Mouse (Mus musculus) neural tube, embryonic 13.5 days (tissue): ENCODE results near the gene Zfp324. TPM values are rescaled to one million over a fixed set of nuclear protein-coding genes. Genes with fewer than 3 reads are reported as not detected.

Experiments
- ATAC-seq: fragments of 200-750 bp; cut with Nextera tagmentation; 2 replicates; pipeline ENCODE4 v1.8.0; 2017; ENCODE audit warnings: low read depth, mild to moderate bottlenecking, moderate TSS enrichment, moderate library complexity
- H3K27ac ChIP-seq: fragments of 300-500 bp; sonication (generic); replicated peaks from 2 replicates; pipeline ENCODE4 v1.5.1; 2015; ENCODE audit warnings: moderate library complexity, mild to moderate bottlenecking, inconsistent platforms
- H3K27me3 ChIP-seq: fragments of 300-500 bp; sonication (generic); 2 replicates; pipeline ENCODE4 v1.6.1; 2015; ENCODE audit warnings: mild to moderate bottlenecking, inconsistent platforms
- H3K36me3 ChIP-seq: fragments of 300-500 bp; sonication (generic); 2 replicates; pipeline ENCODE4 v1.6.1; 2015; ENCODE audit warnings: mild to moderate bottlenecking, inconsistent platforms
- H3K4me1 ChIP-seq: fragments of 300-500 bp; sonication (generic); replicated peaks from 2 replicates; pipeline ENCODE4 v1.6.1; 2015; ENCODE audit warnings: inconsistent platforms
- H3K4me2 ChIP-seq: fragments of 300-500 bp; sonication (generic); 2 replicates; pipeline ENCODE4 v1.6.1; 2015; ENCODE audit warnings: inconsistent platforms, mild to moderate bottlenecking, moderate library complexity
- H3K4me3 ChIP-seq: fragments of 300-500 bp; sonication (generic); 2 replicates; pipeline ENCODE4 v1.5.1; 2015; ENCODE audit warnings: mild to moderate bottlenecking, inconsistent platforms
- H3K9ac ChIP-seq: fragments of 300-500 bp; sonication (generic); 2 replicates; pipeline ENCODE4 v1.6.1; 2015; ENCODE audit warnings: moderate library complexity, mild to moderate bottlenecking, inconsistent platforms
- H3K9me3 ChIP-seq: fragments of 300-500 bp; sonication (generic); 2 replicates; pipeline ENCODE4 v1.6.1; 2016; ENCODE audit warnings: inconsistent platforms
- WGBS: fragments of 180-500 bp; shearing (Covaris S2); methylation state at CpG from one replicate; pipeline ENCODE4 v1.1.7; 2015; 5-methylcytosine and 5-hydroxymethylcytosine counted together
- polyA plus RNA-seq: library from polyadenylated mRNA; unstranded; fragments of >200 nt; fragmentation: Nextera tagmentation; extraction: Ambion mirVana; gene quantifications from 2 replicates; pipeline ENCODE4 v1.2.1, GENCODE M21; 2015

The Zfp324 gene
- polyA plus RNA-seq, 1 experiment from 2014 or later: 14.3 TPM

- Histone ChIP-seq H3K9ac (peak within 1 kb of the TSS; percentile 74), H3K27ac (peak within 1 kb of the TSS; percentile 97), H3K36me3 (peaks cover 21% of the 10 kb centered on the region), H3K4me2 (peak within 1 kb of the TSS; percentile 69), H3K4me1 (peaks cover 19% of the 10 kb centered on the region), H3K27me3 (no peaks in the 10 kb centered on the region), H3K4me3 (peak within 1 kb of the TSS; percentile 60), H3K9me3 (no peaks in the 10 kb centered on the region)
- under 1% methylated on average over 49 of the region's 49 CpGs for WGBS
- ATAC-seq: peak; percentile 99
These were observed 12.2 kb downstream of the Zfp324 start, which contains the start of gene Zfp446 for GRCm38 (mm10) chr7:12977682-12978389. TSS of gene Zfp446 (plus strand) at chr7:12977848.

DNA sequence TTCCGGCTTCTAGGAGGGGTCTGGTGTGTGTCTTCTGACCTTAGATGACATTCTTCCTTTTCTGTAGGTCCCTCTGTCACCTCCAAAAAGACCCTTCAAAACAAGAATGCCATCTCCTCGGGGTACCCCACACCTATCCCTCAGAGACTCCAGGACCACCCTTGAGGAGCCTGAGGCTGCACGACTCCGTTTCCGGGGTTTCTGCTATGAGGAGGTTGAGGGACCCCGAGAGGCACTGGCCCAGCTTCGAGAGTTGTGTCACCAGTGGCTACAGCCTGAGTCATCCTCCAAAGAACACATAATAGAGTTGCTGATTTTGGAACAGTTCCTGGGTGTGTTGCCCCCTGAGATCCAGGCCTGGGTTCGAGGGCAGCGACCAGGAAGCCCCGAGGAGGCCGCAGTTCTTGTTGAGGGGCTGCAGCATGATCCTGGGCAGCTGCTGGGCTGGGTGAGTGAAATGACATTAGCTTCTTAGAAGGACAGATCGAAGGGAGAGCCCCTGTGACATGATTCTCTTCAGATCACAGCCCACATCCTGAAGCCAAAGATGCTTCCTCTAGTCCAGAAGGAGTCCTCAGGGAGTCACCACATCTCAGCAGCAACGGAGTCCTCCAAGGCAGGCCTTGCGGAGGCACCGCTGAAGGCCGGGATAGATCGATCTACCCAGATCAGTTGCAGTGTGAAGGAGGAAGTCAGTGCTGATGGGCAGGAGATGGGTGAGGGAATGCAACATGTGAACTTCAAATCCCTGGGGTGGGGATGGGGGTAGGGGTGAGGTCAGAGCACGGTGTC lies 13.5 kb downstream of the Zfp324 start:
- Histone ChIP-seq H3K27ac (peak overlapping the region; percentile 97; the same call in 1 of the 2 replicates), H3K4me3 (peak overlapping the region; percentile 60), H3K9ac (peak overlapping the region; percentile 74), H3K9me3 (no peaks in the 10 kb centered on the region), H3K4me1 (peaks cover 19% of the 10 kb centered on the region), H3K27me3 (no peaks in the 10 kb centered on the region), H3K4me2 (peak overlapping the region; percentile 69), H3K36me3 (peaks cover 15% of the 10 kb centered on the region; the same call in 1 of the 2 replicates)
- no peak for ATAC-seq
- 78% methylated on average over 18 of the region's 18 CpGs for WGBS

GRCm38 (mm10) chr7:12979776-12980175 lies 14.1 kb downstream of the Zfp324 start:
- no peak overlapping the region for H3K27ac ChIP-seq
- ATAC-seq: no peak

GRCm38 (mm10) chr7:12980291-12980690 lies 14.7 kb downstream of the Zfp324 start:
- H3K36me3 ChIP-seq: peaks cover 15% of the 10 kb centered on the region; the same call in 1 of the 2 replicates
- H3K27ac ChIP-seq: no peak overlapping the region
- no peaks in the 10 kb centered on the region for H3K27me3 ChIP-seq
- no peak overlapping the region for H3K9ac ChIP-seq
- peaks cover 19% of the 10 kb centered on the region for H3K4me1 ChIP-seq
- H3K9me3 ChIP-seq: no peaks in the 10 kb centered on the region
- WGBS: 79% methylated on average over 7 of the region's 7 CpGs
- no peak overlapping the region for H3K4me2 ChIP-seq
- H3K4me3 ChIP-seq: no peak overlapping the region
- ATAC-seq: no peak

More at GRCm38 (mm10) chr7:12979776-12980175, 14.1 kb downstream of the Zfp324 start:
- H3K4me2 ChIP-seq: no peak overlapping the region
- no peaks in the 10 kb centered on the region for H3K27me3 ChIP-seq
- WGBS: 37% methylated on average over 6 of the region's 6 CpGs
- H3K9ac ChIP-seq: no peak overlapping the region
- no peak overlapping the region for H3K4me3 ChIP-seq
- no peaks in the 10 kb centered on the region for H3K9me3 ChIP-seq
- H3K4me1 ChIP-seq: peaks cover 19% of the 10 kb centered on the region
- H3K36me3 ChIP-seq: peaks cover 15% of the 10 kb centered on the region; the same call in 1 of the 2 replicates

- no peaks in the 10 kb centered on the region for H3K9me3 ChIP-seq
- ATAC-seq: no peak
- H3K27me3 ChIP-seq: no peaks in the 10 kb centered on the region
- peaks cover 15% of the 10 kb centered on the region; the same call in 1 of the 2 replicates for H3K36me3 ChIP-seq
- H3K4me3 ChIP-seq: no peak overlapping the region
- H3K27ac ChIP-seq: no peak overlapping the region
- no peaks in the 10 kb centered on the region for H3K4me1 ChIP-seq
- WGBS: 74% methylated on average over 1 of the region's 1 CpGs
- no peak overlapping the region for H3K9ac ChIP-seq
- no peak overlapping the region for H3K4me2 ChIP-seq
These were observed 20.1 kb downstream of the Zfp324 start for GRCm38 (mm10) chr7:12985724-12986123.

DNA sequence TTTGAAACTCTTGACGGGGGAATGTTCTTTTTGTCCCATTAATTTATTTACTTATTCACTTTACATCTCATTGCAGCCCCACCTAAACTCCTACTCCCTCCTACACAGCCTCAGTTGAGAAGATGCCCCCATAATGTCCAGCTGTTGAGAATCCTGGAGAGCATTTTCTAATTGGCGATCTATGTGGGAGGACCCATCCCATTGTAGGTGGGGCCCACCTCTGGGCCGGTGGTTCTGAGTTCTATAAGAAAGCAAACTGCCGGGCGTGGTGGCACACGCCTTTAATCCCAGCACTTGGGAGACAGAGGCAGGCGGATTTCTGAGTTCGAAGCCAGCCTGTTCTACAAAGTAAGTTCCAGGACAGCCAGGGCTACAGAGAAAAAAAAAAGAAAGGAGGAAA lies 21.3 kb downstream of the Zfp324 start:
- Histone ChIP-seq H3K4me2 (no peak overlapping the region), H3K9me3 (no peaks in the 10 kb centered on the region), H3K4me1 (no peaks in the 10 kb centered on the region), H3K4me3 (no peak overlapping the region), H3K9ac (no peak overlapping the region), H3K36me3 (peaks cover 9% of the 10 kb centered on the region; the same call in 1 of the 2 replicates), H3K27ac (no peak overlapping the region), H3K27me3 (no peaks in the 10 kb centered on the region)
- no peak for ATAC-seq
- WGBS: 90% methylated on average over 8 of the region's 8 CpGs

GRCm38 (mm10) chr7:12987409-12988189 lies 22.0 kb downstream of the Zfp324 start:
- Histone ChIP-seq H3K27ac (no peak overlapping the region), H3K4me2 (no peak overlapping the region), H3K36me3 (0 out of 2 replicates have a peak, but pooled peaks cover 3% of the 10 kb centered on the region), H3K9me3 (no peaks in the 10 kb centered on the region), H3K27me3 (no peaks in the 10 kb centered on the region), H3K4me1 (no peaks in the 10 kb centered on the region), H3K9ac (no peak overlapping the region), H3K4me3 (no peak overlapping the region)
- ATAC-seq: no peak
- 86% methylated on average over 8 of the region's 8 CpGs for WGBS

DNA sequence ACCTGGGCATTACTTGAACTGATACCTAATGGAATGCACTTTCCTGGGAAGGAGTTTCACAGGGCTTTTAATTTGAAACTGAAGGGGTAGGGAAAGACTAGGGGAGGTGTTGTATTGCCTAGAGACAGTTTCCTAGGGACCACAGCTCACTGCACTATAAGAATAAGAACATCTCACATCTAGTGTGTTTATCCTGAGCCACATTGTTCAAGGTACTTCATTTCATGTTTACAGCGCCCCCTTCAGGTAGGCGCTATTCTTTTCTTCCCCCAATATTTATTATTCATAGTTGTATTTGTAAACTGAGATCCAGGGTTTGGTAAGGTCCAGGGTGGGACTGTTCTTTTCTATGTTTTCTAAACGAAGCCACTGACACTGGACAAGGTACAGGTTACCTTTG lies 26.6 kb downstream of the Zfp324 start:
- no peaks in the 10 kb centered on the region for H3K36me3 ChIP-seq
- H3K4me1 ChIP-seq: no peaks in the 10 kb centered on the region
- no peak overlapping the region for H3K9ac ChIP-seq
- 6% methylated on average over 3 of the region's 3 CpGs for WGBS
- no peaks in the 10 kb centered on the region; the same call in 1 of the 2 replicates for H3K27me3 ChIP-seq
- H3K4me3 ChIP-seq: no peak overlapping the region
- no peaks in the 10 kb centered on the region for H3K9me3 ChIP-seq
- H3K4me2 ChIP-seq: no peak overlapping the region
- no peak overlapping the region for H3K27ac ChIP-seq
- no peak for ATAC-seq

GRCm38 (mm10) chr7:12993148-12993547 lies 27.5 kb downstream of the Zfp324 start:
- no peak overlapping the region for H3K4me2 ChIP-seq
- no peaks in the 10 kb centered on the region for H3K9me3 ChIP-seq
- no peak overlapping the region for H3K4me3 ChIP-seq
- H3K4me1 ChIP-seq: no peaks in the 10 kb centered on the region
- no peaks in the 10 kb centered on the region; the same call in 1 of the 2 replicates for H3K27me3 ChIP-seq
- no peak for ATAC-seq
- H3K9ac ChIP-seq: no peak overlapping the region
- 92% methylated on average over 10 of the region's 10 CpGs for WGBS
- H3K36me3 ChIP-seq: no peaks in the 10 kb centered on the region
- no peak overlapping the region for H3K27ac ChIP-seq

- no peak overlapping the region for H3K4me3 ChIP-seq
- no peak for ATAC-seq
- H3K9me3 ChIP-seq: no peaks in the 10 kb centered on the region
- H3K4me1 ChIP-seq: no peaks in the 10 kb centered on the region
- H3K4me2 ChIP-seq: no peak overlapping the region
- no peak overlapping the region for H3K27ac ChIP-seq
- H3K27me3 ChIP-seq: no peaks in the 10 kb centered on the region; the same call in 1 of the 2 replicates
- H3K36me3 ChIP-seq: no peaks in the 10 kb centered on the region
- H3K9ac ChIP-seq: no peak overlapping the region
These were observed 30.2 kb downstream of the Zfp324 start for GRCm38 (mm10) chr7:12995862-12996261.

- Histone ChIP-seq H3K4me1 (no peaks in the 10 kb centered on the region), H3K9me3 (no peaks in the 10 kb centered on the region), H3K36me3 (no peaks in the 10 kb centered on the region), H3K4me2 (no peak overlapping the region), H3K4me3 (no peak overlapping the region), H3K27ac (no peak overlapping the region), H3K9ac (no peak overlapping the region), H3K27me3 (no peaks in the 10 kb centered on the region; the same call in 1 of the 2 replicates)
- no peak for ATAC-seq
- 68% methylated on average over 5 of the region's 5 CpGs for WGBS
These were observed 31.6 kb downstream of the Zfp324 start for GRCm38 (mm10) chr7:12997230-12997629.
